Comparison of ENCODE assay signal across 8 mouse cellular contexts in the genomic region with DNA sequence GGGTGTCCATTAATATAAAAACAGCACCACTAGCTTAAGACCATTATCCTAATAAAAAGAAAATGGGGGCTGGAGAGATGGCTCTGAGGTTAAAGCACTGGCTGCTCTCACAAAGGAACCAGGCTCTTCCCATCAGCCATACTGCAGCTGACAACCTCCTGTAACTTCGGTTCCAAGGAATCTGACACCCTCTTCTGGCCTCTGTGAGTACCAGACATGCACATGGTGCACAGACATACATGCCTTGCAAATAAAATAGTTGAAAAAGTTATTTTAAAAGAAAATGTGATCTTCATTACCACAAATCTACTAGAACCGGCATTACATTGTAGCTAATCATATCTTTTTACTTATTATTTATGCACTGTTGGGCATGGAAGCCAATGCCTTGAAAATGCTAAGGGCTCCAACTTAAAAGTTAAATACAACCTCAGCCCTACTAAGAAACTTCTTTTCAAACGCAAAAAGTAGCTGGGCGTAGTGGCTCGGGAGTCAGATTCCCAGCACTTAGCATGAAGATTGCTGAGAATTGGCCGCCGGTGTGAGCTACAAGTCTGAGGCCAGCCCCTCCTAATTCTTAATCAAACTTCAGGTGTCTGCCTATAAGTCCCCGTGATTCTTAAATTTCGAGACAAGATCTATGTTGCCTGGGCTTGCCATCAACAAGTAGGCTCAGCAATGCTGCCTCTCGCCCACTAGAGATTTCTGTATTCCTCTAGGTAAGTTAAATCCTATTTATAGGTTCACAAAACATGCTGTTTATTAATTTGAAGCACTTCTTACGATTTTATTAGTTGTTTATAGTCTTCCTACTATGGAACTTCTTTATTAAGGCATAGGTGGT. TPM values are rescaled to one million over a fixed set of nuclear protein-coding genes. Genes with fewer than 3 reads are reported as not detected.
DNase-seq lines count a peak whose midpoint lies in the region; ATAC-seq and TF ChIP-seq lines count a peak whose summit lies in the region.

No protein-coding gene starts in this region.

- WGBS in lung, adult 2 months = 24% methylated on average over 11 of the region's 11 CpGs
- 24% methylated on average over 11 of the region's 11 CpGs for WGBS in heart, postnatal 0 days

- no peak for DNase-seq in lung, adult 2 months
- DNase-seq in lung, adult 18-20 months = no peak
- DNase-seq in heart, postnatal 0 days (ENCODE audit: low spot score) = peak; percentile 58
- DNase-seq in lung, postnatal 36 days = peak; percentile 58
- peak; percentile 32 for DNase-seq in thymus, postnatal 4 days
- DNase-seq in Muller cell, postnatal 12 days (ENCODE audit: inconsistent ontology term) = no peak
- DNase-seq in right cerebral cortex, postnatal 10 days (ENCODE audit: low spot score in 2 of 2) = no peak

- no peaks in the 10 kb centered on the region for H3K36me3 ChIP-seq in heart, postnatal 0 days (replicated peaks; ENCODE audit: control insufficient read depth, insufficient read depth, low read length)

- no peaks in the 10 kb centered on the region for H3K27me3 ChIP-seq in heart, postnatal 0 days (ENCODE audit: control insufficient read depth, insufficient read depth, low read length)

- H3K9ac ChIP-seq in heart, postnatal 0 days (replicated peaks; ENCODE audit: low read depth, low read length) = peak overlapping the region; percentile 67

- no peak for TF ChIP-seq EP300 in heart, postnatal 0 days (IDR thresholded peaks at IDR 0.05; ENCODE audit: low read depth)

- TF ChIP-seq CTCF in lung, adult 2 months (IDR thresholded peaks at IDR 0.05; ENCODE audit: insufficient read depth, low read length) = peak; percentile 24; the same call in 1 of the 2 replicates
- TF ChIP-seq CTCF in bone marrow macrophage, adult 2 months (IDR thresholded peaks at IDR 0.05; ENCODE audit: low read depth, low read length) = no peak
- peak; percentile 60 for TF ChIP-seq CTCF in heart, postnatal 0 days (IDR thresholded peaks at IDR 0.05; ENCODE audit: low read depth)

- no peaks in the 10 kb centered on the region for H3K4me1 ChIP-seq in lung, adult 2 months (ENCODE audit: control insufficient read depth, insufficient read depth, low read length)
- peaks cover 10% of the 10 kb centered on the region for H3K4me1 ChIP-seq in bone marrow macrophage, adult 2 months (ENCODE audit: control insufficient read depth, insufficient read depth, low read length)
- 0 out of 2 replicates have a peak, but pooled peaks cover 10% of the 10 kb centered on the region for H3K4me1 ChIP-seq in heart, postnatal 0 days (ENCODE audit: control insufficient read depth, insufficient read depth)

- no peak for ATAC-seq in heart, postnatal 0 days (ENCODE audit: insufficient read depth, low read depth)

- no peak for TF ChIP-seq POLR2A in lung, adult 2 months (IDR thresholded peaks at IDR 0.05; ENCODE audit: borderline replicate concordance, extremely low read depth, low read depth, low read length)
- no peak for TF ChIP-seq POLR2A in bone marrow macrophage, adult 2 months (IDR thresholded peaks at IDR 0.05; ENCODE audit: borderline replicate concordance, low read depth, low read length)

- H3K4me2 ChIP-seq in heart, postnatal 0 days (ENCODE audit: low read depth, low read length) = peak overlapping the region; percentile 73

- H3K27ac ChIP-seq in bone marrow macrophage, adult 2 months (ENCODE audit: insufficient read depth, low read depth, low read length) = peak overlapping the region; percentile 45; the same call in 1 of the 2 replicates
- peak overlapping the region; percentile 71 for H3K27ac ChIP-seq in heart, postnatal 0 days (ENCODE audit: low read depth)

- no peaks in the 10 kb centered on the region for H3K9me3 ChIP-seq in heart, postnatal 0 days (replicated peaks; ENCODE audit: control insufficient read depth, low read length)

- no peak overlapping the region for H3K4me3 ChIP-seq in lung, adult 2 months (replicated peaks; ENCODE audit: extremely low read depth, low read depth, low read length)
- H3K4me3 ChIP-seq in bone marrow macrophage, adult 2 months (ENCODE audit: insufficient read depth, low read length) = peak overlapping the region; percentile 64
- peak overlapping the region; percentile 70 for H3K4me3 ChIP-seq in heart, postnatal 0 days (ENCODE audit: low read depth, low read length)

RNA-seq across cellular contexts. Expression of a gene that starts 1.2 kb away (rescaled TPM):
- 0.38 and 0.40 TPM in 2 replicates for polyA plus RNA-seq in lung, adult 2 months (2012; rRNA removed)
- polyA plus RNA-seq in bone marrow macrophage, adult 2 months (2012; ENCODE audit: insufficient read depth, insufficient read length, missing spikeins) = 0.67 and 1.7 TPM in 2 replicates
- total RNA-seq in heart, postnatal 0 days (2014; rRNA removed; ENCODE audit: low replicate concordance) = 4.5 and 6.3 TPM in 2 replicates
- 19.2 and 20.2 TPM in 2 replicates for polyA plus RNA-seq in heart, postnatal 0 days (2015; fragmentation: Nextera tagmentation; extraction: Ambion mirVana)

RNA-seq across cellular contexts. Expression of a gene that starts 6.6 kb away (rescaled TPM):
- polyA plus RNA-seq in lung, adult 2 months (2012; rRNA removed) = 251 and 265 TPM in 2 replicates
- polyA plus RNA-seq in bone marrow macrophage, adult 2 months (2012; ENCODE audit: insufficient read depth, insufficient read length, missing spikeins) = 324 and 359 TPM in 2 replicates
- 704 and 779 TPM in 2 replicates for total RNA-seq in heart, postnatal 0 days (2014; rRNA removed; ENCODE audit: low replicate concordance)
- polyA plus RNA-seq in heart, postnatal 0 days (2015; fragmentation: Nextera tagmentation; extraction: Ambion mirVana) = 923 and 965 TPM in 2 replicates

RNA-seq across cellular contexts. Expression of a gene that starts 42.7 kb away (rescaled TPM):
- polyA plus RNA-seq in lung, adult 2 months (2012; rRNA removed) = 693 and 908 TPM in 2 replicates
- 10.8 and 13.8 TPM in 2 replicates for polyA plus RNA-seq in bone marrow macrophage, adult 2 months (2012; ENCODE audit: insufficient read depth, insufficient read length, missing spikeins)
- 114 and 243 TPM in 2 replicates for total RNA-seq in heart, postnatal 0 days (2014; rRNA removed; ENCODE audit: low replicate concordance)
- polyA plus RNA-seq in heart, postnatal 0 days (2015; fragmentation: Nextera tagmentation; extraction: Ambion mirVana) = 788 and 904 TPM in 2 replicates

Comparison
In these comparisons a context has a peak if more than half of its experiments do, and no peak if none do; other contexts are left out.
1. DNase-seq: peak in heart, postnatal 0 days (single experiment), lung, postnatal 36 days (single experiment) and thymus, postnatal 4 days (single experiment); none in lung, adult 2 months (single experiment), lung, adult 18-20 months (0 of 2), Muller cell, postnatal 12 days (single experiment) and right cerebral cortex, postnatal 10 days (0 of 2).
2. RNA of a gene that starts 42.7 kb away (polyA plus RNA-seq): 788 to 904 TPM in heart, postnatal 0 days and 693 to 908 TPM in lung, adult 2 months; 10.8 to 13.8 TPM in bone marrow macrophage, adult 2 months; every median in the first group is over 10 times any median in the second.